Mouse (Mus musculus) adrenal gland, postnatal 25 days (tissue): ENCODE results near the gene Slc25a38. TPM values are rescaled to one million over a fixed set of nuclear protein-coding genes. Genes with fewer than 3 reads are reported as not detected.

Experiments used
- DNase-seq: peaks from one replicate; pipeline ENCODE4 v3.0.0; 2021; ENCODE audit warnings: mixed read lengths
- long read RNA-seq: library from polyadenylated mRNA; stranded (forward); transcript quantifications from one replicate; pipeline ENCODE4 v2.0.0, GENCODE M21; 2021
- total RNA-seq: library from RNA; stranded (reverse); gene quantifications from 2 replicates; pipeline ENCODE4 v1.2.3, GENCODE M21; 2021

Slc25a38 gene
- 28.7 and 37.0 TPM in 2 replicates for total RNA-seq
- long read RNA-seq, transcript Slc25a38-201 (7 exons, 1,791 nt) = major isoform, 19 of 41 reads
- long read RNA-seq, partial matches to known transcripts = 3 of 41 reads
- long read RNA-seq, other reads (novel, unspliced or antisense) = 15 of 41 reads

DNA sequence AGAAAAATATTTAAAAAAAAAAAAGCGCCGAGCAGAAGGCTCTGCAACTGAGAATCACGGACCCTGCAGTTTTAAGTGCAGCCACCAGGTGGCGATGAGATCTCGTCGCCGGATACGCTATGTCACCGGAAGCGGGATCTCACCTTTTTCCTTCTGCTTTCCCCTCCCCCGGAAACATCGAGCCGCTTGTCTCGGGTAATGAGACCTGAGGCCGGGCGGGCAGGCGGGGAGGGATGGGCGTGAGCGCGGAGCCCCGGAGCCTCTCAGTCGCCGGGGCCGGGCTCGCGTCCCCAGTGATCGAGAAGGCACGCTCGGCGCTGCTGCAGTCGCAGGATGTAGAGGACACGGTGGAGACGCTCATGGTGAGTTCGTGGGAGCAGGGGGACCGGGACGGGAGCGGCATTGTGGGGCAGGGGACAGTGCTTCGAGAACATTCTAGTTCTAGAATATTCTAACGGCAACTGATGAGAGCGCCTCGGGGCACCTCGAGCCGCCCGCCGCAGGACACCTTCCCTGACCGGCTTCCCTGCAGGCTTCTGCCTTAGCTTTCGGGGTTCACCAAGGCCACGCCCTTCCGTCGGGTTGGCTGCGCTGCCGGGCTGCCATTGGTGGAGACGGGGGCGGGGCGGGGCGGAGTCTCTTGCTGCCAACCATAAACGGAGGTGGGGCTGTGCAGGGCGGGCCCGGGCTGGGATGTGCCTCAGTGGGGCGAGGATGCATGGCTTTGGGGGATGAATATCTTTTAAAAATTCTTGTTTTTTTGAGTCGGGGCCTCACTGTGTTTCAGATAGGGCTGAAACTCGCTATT lies at the start of gene Slc25a38:
Gene Slc25a38, plus strand, starts transcription at position 164 of the 808 bp plus-strand sequence.
- DNase-seq = peak; percentile 97

DNA sequence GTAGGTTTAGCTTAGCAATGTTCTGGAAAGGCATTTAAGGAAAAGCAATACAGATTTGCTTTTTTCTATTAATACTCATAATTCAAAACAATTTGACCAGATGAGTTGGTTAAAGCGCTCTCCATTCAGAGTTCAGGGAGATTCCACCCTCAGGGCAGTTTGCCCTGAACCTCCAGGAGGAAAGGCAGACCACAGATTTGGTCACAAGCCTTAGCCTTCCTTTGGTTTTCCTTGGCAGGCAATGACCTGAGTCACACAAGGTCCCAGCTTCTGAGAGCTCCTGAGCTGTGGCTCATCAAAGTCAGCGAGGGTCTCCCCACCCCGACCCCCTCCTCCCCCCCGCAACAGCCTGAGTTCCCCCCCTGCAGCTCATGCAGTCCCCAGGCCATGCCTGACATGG lies 45.9 kb upstream of the Slc25a38 start:
- no peak for DNase-seq

DNA sequence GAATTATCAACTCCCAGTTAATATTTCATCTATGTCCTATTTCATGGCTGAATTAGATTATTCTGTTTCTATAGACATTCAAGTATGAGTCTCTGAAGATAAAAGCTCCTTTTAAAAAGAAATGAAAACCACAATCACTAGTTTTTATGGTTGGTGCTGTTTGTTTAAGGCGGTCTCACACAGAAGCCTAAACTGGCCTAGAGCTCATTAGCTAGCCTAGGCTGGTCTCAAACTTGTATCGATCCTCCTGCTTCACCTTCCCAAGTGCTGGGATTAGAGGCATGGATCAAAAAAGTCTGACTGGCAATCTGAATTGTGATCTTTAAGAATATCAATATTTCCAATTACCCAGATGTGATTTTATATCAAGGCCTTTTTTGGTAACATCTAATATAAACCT lies 42.6 kb upstream of the Slc25a38 start:
- no peak for DNase-seq

DNA sequence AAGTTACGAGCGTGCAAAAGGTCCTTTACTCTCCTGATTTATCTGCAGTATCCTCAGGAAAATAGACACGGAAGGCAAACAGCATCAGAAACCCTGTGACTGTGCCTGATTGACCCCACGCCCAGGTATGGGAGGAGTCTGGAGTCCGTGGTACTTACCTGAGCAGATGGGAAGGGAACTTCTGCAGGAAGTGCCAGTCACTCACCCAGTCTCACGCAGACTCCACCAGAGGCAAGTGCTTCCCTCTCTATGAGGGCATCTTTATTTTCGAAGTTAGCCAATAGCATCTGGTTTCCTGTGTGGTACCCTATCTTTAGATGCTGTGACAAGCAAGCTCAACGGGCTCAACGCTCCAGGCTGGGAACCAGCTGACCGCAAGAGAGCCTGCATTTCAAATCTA lies 42.1 kb upstream of the Slc25a38 start:
- DNase-seq = no peak

DNA sequence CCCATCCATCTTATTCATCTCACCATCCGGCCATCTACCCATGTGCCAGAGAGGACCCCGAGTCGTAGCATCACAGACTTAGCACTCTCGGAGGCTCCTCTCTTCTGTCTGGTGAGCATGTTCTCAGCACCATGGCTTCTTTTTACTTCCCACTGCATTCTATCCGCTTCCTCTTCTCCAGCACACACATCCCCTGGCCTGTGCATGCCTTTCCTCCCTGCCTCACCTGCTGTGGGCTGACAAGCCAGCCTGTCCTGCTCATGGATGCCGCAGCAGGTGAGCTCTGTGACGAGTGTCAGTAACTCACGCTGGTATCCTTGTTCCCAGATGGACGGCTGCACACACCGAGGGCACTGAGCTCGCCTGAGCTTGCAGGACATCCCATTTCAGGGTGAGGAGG lies 40.4 kb upstream of the Slc25a38 start, which contains the start of gene Cx3cr1:
Gene Cx3cr1, minus strand, starts transcription at position 101 of the 400 bp plus-strand sequence.
- no peak for DNase-seq

DNA sequence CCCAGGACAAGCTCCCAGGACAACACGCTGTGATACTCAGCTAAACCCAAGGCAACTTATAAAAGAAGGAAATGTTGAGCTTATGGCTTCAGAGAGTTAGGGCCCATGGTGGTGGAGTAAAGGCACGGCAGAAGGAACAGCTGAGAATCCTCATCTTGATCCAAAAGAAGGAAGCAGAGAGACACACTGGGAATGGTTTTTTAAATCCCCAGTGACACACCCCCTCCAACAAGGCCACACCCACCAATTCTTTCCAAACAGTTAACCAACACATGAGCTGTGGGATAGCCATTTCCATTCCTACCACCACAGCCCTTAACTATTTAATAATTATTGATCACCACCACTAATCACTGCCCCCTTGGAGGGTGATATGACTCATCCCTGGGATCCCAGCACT lies 38.9 kb upstream of the Slc25a38 start:
- DNase-seq = no peak

DNA sequence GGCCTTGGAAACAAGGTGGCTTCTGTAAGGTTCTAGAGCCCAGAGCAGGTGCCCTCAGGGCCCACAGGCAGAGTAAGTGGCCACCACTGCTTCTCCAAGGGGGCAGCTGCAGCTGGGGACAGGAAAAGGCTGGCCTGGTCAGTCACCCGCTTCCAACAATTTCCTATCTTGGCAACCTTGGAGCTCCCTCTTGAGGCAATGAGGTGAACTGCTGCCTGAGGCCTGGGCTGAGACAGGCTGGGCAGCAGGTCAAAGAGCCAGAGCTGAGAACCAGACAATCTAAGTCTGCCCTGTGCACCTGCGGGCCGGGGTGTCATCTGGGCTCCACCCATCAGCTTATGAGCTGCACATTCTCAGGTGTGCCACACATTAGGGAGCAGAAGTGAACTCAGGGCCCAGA lies 37.0 kb upstream of the Slc25a38 start:
- DNase-seq = peak; percentile 79

DNA sequence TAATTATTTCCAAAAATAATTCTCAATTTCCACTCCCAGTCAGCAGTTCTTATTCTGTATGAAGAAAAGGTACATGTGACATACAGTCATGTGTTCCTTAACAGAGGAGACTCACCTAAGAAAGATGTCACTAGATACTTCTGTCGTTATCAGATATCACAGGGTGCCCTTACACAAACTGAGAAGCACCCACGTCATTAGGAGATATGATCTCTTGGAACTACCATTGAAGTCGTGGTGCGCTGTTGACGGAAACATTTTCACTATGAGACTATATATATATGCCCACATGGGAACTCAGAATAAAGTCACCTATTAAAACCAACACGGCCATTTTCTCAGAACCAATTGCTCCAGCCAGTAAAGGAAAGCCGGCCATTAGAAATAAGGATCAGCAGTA lies 35.7 kb upstream of the Slc25a38 start:
- DNase-seq = no peak

DNA sequence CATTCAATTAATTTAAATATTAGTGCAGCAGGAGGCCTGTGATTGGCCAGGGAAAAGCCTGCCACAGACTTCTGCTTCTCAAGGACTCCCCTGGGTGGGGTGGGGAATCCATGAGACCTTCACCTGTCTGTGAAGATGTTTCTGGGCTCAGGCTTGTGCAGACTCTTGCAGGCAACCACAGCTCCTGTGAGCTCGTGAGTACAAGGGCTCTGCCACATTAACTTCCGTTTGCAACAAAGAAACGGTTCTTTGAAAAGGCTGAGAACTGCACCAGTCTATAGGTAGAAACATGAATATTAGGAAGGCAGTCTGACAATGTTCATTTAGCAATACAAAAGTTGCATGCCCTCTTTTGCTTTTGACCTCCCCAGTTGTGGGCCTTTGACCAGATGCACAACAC lies 31.9 kb upstream of the Slc25a38 start:
- no peak for DNase-seq

DNA sequence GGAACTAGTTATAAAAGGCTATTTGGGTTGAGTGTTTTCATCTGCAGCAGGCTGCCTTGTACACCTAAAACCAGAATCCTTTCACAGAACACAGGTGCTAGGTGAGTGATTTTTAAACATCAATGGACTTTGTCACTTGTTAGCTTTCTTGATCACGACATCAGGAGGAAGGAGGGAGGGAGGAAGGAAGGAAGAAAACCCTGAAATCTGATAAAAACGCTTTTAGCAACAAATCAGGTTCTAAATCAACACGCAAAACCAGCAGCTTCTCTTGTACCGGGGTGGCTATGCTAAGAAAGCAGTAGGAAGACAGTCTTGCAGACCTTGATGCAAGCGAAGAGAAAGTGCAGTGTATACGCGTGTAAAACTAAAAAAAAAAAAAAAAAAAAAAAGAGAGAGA lies 30.3 kb upstream of the Slc25a38 start:
- DNase-seq = no peak

DNA sequence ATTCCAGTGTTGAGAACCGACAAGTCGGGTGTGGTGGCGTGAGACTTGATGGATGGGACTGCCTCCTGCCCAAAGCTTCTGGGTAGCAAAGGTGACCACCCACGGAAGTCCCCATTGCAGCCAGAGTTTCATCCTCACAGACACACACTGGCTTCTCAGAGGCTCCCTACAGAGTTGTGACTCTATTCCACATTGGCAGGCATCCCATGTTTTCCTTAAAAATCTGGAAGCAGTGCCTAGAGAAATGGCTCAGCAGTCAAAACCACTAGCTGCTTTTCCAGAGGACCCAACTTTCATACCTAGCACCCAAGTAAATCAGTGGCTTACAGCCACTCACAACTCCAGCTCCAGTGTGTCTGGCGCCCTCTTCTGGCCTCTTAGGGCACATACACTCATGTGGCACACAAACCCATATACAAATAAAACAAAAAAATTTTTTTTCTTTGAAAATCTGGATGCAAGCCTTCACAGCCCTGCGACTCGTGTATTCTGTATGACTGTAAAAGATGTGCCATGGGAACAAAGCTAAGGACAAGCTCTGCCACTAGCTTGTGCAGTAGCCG lies 29.5 kb upstream of the Slc25a38 start:
- DNase-seq = no peak

DNA sequence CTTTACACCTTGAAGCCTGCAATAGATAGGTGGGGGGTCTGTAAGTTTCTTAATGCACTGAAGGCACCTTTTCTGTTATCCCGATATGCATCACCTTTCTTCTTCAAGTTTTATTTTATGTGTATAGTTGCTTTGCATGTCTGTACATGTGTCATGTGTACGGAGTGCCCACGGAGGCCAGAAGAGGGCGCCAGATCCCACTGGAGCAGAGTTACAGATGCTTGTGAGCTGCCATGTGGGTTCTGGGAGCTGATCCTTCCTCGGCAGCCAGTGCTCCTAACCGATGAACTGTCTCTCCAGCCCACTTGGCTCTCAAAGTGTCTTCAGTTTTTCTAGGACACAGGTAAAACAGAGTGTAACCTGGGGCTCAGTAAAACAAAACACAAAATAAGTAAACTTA lies 28.9 kb upstream of the Slc25a38 start:
- no peak for DNase-seq

DNA sequence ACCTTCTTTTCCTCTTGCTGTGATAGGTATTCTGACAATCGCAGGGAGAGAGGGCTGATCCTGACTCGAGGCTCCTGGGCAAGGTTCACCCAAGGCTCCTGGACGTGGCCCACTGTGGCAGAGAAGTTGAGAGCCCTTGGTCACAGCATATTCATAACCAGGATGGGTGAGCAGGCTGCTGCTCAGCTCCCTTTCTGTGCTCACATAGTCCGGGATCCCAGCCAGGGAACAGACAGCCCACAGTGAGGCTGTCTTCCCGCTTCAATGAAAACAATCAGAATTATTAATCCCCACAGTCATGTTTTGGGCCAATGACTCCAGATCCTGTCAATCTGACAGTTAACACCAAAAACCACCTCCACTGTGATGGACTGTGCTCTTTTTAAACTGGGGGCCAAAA lies 28.2 kb upstream of the Slc25a38 start:
- DNase-seq = no peak

DNA sequence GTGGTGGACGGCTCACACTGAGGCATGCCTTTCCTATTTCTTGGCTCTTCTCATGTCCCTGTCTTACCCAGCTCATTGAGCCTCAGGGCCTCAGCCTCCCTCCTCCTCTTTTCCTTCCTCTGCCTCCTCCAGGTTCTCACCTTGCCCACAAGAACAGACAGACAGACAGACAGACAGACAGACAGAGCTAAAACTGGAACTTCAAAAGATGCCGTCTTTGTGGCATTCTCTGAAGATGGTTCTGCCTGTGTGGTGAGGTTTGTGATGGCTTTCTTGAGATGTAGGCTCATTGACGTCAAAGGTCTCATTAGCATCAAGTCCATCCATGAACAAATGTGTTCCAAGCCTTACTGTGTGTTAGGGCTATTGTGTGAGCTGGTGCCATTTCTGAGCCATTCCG lies 27.5 kb upstream of the Slc25a38 start:
- no peak for DNase-seq

DNA sequence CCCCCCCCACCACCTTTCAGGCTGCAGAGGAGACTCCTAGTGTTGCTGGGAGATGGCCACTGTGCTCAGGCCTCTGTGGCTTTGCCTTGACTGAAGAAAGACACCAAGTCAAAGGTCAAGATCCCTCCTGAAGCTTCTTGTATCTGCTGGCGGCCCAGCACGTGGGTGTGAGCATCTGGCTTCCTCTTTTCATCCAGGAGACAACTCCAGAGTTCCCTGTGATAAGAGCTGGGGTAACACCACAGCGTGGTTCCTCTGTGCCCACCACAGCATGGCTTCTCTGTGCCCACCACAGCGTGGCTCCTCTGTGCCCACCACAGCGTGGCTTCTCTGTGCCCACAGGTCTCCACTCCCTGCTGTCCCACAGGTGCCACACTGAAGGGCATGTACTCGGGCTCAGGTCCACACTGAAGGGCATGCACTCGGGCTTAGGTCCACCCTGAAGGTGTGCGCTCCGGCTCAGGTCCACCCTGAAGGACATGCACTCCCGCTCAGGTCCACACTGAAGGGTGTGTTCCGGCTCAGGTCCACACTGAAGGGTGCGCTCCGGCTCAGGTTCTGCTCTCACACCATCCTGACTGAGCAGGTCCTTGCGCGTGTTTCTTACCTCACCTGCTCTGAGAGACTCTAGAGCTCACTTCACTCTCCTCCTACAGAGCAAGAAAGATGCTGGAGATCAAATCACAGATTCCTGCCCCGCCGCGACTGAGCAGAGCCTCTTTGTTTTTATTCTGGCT lies 26.8 kb upstream of the Slc25a38 start:
- DNase-seq = no peak

DNA sequence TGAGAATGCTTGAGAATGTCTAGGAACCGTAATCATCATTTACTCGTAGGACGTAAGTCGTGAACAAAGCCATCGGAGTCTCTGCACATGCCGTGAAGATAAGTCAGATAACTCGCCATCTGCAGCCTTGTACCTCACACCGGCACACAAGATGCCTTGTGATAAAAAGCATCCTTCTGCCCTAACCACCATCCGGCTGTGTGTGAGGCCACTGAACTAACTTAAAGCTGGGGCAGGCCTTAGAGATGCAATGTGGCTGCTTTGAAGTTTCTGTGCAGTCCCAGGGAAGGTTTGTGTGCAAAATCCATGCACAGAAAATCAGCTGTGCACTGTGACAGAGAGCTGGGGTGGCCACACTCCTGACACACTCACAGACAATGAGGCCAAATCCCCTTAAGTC lies 25.8 kb upstream of the Slc25a38 start:
- no peak for DNase-seq

DNA sequence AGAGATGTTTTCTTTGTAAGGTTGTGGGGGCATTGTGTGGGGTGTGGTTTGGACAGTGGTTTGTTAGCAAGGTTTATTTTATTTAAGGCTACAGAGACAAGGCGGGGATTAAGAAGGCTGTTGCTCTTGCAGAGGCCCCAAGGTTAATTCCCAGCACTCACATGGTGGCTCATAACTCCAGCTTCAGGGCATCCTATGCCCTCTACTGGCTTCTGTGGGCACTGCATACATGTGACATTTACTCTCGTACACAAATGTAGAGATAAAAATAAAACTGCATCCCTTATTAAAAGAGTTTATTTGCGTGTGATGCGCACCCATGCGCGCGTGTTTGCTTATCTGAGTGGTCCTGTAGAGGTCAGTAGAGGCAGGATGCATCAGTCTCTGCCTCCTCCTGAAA lies 21.0 kb upstream of the Slc25a38 start:
- no peak for DNase-seq

DNA sequence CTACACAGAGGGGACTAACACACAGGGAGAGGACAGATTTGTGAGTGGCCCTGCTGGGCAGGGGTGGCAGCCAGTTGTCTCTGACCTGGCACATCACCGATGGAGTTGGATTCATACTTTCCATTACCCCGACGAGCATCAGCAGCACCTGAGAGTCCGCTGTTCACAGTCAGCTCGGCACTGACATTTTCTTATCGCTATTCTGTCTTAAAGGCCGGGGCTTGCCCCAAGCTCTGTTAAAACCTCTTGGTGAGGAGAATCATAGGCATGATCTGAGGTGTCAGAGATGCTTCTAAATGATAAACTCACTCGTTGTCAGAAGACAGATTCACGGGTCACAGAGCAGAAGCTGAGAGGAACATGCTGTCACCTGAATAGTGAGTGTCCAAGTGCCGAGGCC lies 19.1 kb upstream of the Slc25a38 start:
- DNase-seq = no peak

DNA sequence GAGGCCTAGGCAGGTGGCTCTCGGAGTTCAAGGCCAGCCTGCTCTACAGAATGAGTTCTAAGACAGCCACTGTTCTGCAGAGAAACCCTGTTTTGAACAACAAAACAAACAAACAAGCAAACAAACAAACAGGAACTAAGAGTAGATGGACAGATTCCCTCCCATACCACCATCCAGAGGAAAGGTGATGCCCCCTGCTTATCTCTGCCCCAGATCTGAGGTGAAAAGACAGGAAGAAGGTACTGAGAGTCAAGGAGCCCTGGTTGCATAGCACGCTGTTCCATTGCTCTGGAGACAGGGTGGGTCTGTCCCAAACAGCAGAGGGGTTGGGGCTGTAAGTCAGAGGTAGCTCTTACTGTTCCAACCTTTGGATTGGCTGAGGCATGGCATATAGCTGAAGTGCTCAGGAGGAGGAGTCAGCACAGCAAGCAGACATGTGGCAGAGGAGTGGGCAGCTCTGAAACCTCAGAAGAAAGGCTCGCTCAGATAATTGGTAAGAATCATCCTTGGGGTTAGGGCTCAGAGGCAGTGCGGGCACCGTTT lies 18.4 kb upstream of the Slc25a38 start, which contains the start of gene Ccr8:
Gene Ccr8, plus strand, starts transcription at position 419 of the 543 bp plus-strand sequence.
- no peak for DNase-seq

DNA sequence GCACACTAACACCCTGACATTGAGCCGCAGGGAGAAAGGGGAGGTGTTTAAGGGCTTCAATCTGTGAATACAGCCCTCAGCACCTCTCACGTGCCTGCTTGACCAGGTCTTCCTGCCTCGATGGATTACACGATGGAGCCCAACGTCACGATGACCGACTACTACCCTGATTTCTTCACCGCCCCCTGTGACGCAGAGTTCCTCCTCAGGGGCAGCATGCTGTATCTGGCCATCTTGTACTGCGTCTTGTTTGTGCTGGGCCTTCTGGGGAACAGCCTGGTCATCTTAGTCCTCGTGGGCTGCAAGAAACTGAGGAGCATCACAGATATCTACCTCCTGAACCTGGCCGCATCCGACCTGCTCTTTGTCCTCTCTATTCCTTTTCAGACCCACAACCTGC lies 16.5 kb upstream of the Slc25a38 start:
- DNase-seq = no peak

DNA sequence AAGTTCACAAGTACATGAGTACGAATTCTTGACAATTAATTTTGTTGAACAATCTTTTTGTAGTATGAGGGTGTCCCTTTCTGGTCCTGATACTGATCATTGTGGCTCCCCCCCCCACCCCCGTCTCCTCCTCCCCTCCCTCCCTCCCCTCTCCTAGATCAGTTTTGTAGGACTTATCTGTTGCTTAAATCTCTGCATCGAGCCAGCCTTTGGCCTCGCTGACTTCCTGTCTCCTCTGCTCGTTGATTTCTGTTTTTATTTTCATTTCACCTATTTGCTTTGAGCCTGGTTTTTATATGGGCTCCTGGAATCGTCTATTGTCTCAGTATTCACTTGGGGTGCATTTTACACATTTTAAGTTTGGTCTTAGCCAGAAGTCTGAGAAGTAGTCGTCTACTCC lies 14.3 kb upstream of the Slc25a38 start:
- no peak for DNase-seq

DNA sequence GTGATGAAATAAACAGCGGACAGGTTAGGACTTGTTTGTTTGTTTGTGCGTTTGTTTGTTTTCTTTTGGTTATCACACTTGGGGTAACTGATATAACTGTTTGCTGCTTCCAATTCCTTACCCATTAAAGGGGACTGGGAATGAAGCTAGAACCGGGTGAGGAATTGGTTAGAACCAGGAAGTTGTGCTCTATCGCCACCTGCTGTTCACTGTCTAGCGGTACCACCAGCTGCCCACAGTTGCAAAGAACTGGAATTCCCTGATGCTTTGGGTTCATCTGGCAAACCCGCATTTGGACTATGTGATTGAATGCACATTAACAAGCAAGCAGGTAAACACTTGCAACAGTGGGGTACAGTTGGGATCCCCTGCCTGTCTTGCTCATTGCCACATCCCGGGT lies 11.5 kb upstream of the Slc25a38 start:
- peak; percentile 62 for DNase-seq

DNA sequence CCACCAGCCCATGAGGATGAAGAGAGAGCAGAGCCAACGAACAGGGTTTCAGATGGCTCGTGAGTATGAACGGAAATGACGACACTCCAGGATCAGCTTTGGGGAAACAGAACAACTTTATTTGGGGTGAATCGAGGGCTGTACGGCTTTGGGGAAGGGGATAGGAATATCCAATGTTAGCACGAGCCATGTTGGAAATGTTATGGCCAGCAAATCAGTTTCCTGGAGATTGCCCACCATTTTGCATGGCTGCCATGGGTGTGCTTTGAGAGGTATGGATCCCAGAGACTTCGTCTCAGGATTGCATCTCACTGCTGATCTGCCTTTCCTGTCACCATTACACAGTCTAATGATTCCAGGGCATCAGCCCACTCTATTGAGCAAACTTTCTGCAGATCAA lies 10.9 kb upstream of the Slc25a38 start:
- DNase-seq = no peak
